In genomic region chr1:34251137-34251536, GRCm38 (mm10) we compare ENCODE assay signal across 17 mouse cellular contexts.
DNase-seq lines count a peak whose midpoint lies in the region; ATAC-seq and TF ChIP-seq lines count a peak whose summit lies in the region.
"Had no signal": no experiment of that assay in that cellular context is flagged by ENCODE, and none has a peak within 500 bp of the region (broad histone marks: within the 10 kb centered on the region; RNA-seq: fewer than 3 reads in every experiment).

No protein-coding gene starts in this region.

- 56% methylated on average over 13 of the region's 13 CpGs for WGBS in lung, postnatal 0 days
- WGBS in forebrain, embryonic 15.5 days: 94% methylated on average over 13 of the region's 13 CpGs

- no peaks in the 10 kb centered on the region for H3K4me1 ChIP-seq in lung, postnatal 0 days (ENCODE audit: insufficient read depth, low read depth, low read length)
- no peaks in the 10 kb centered on the region for H3K4me1 ChIP-seq in forebrain, embryonic 15.5 days
- H3K4me1 ChIP-seq: embryonic facial prominence, embryonic 13.5 days; hindbrain, embryonic 10.5 days; midbrain, embryonic 12.5 days had no signal

- H3K27me3 ChIP-seq in lung, postnatal 0 days (replicated peaks; ENCODE audit: insufficient read depth, low read length): no peaks in the 10 kb centered on the region
- no peaks in the 10 kb centered on the region for H3K27me3 ChIP-seq in forebrain, embryonic 15.5 days
- H3K27me3 ChIP-seq: embryonic facial prominence, embryonic 13.5 days; heart, embryonic 12.5 days; midbrain, embryonic 12.5 days had no signal

- TF ChIP-seq EP300 in lung, postnatal 0 days (IDR thresholded peaks at IDR 0.05): no peak

- DNase-seq in lung, postnatal 0 days (ENCODE audit: low spot score): peak; percentile 14
- DNase-seq in lung, postnatal 25 days (ENCODE audit: low spot score): no peak
- peak; percentile 42 for DNase-seq in R1 (ENCODE audit: low read depth, low spot score)
- peak; percentile 13 for DNase-seq in c-Kit-positive CD71-positive TER-119-positive erythroid progenitor cells, embryonic 14.5 days (ENCODE audit: low spot score)
- DNase-seq in thymus, postnatal 25 days: peak; percentile 3
- no peak for DNase-seq in cerebellum, postnatal 10 days
- DNase-seq in retina, embryonic 14.5 days (ENCODE audit: low spot score): no peak
- DNase-seq: cerebellum, adult 11 months; kidney, adult 18-20 months; kidney, postnatal 25 days; lung, postnatal 36 days had no signal

- H3K27ac ChIP-seq in lung, postnatal 0 days (ENCODE audit: low read length): no peak overlapping the region
- H3K27ac ChIP-seq in forebrain, embryonic 15.5 days (replicated peaks): no peak overlapping the region
- H3K27ac ChIP-seq: embryonic facial prominence, embryonic 13.5 days; hindbrain, embryonic 10.5 days; midbrain, embryonic 12.5 days had no signal

- H3K36me3 ChIP-seq in lung, postnatal 0 days (ENCODE audit: insufficient read depth, low read length): peaks cover 17% of the 10 kb centered on the region; the same call in 1 of the 2 replicates
- peaks cover 42% of the 10 kb centered on the region for H3K36me3 ChIP-seq in forebrain, embryonic 15.5 days

- H3K9me3 ChIP-seq in lung, postnatal 0 days (ENCODE audit: low read length): no peaks in the 10 kb centered on the region
- no peaks in the 10 kb centered on the region for H3K9me3 ChIP-seq in forebrain, embryonic 15.5 days
- H3K9me3 ChIP-seq: embryonic facial prominence, embryonic 13.5 days; heart, embryonic 12.5 days; hindbrain, embryonic 10.5 days; midbrain, embryonic 12.5 days had no signal

- H3K9ac ChIP-seq in lung, postnatal 0 days (replicated peaks; ENCODE audit: low read depth): no peak overlapping the region
- H3K9ac ChIP-seq in forebrain, embryonic 15.5 days (replicated peaks): no peak overlapping the region
- H3K9ac ChIP-seq: embryonic facial prominence, embryonic 13.5 days; heart, embryonic 12.5 days; midbrain, embryonic 12.5 days had no signal

- H3K4me2 ChIP-seq in lung, postnatal 0 days (replicated peaks; ENCODE audit: low read depth, low read length): no peak overlapping the region
- H3K4me2 ChIP-seq in forebrain, embryonic 15.5 days (replicated peaks): no peak overlapping the region
- H3K4me2 ChIP-seq: embryonic facial prominence, embryonic 13.5 days; heart, embryonic 12.5 days; midbrain, embryonic 12.5 days had no signal

- TF ChIP-seq CTCF in lung, postnatal 0 days (IDR thresholded peaks at IDR 0.05): no peak

- no peak for ATAC-seq in lung, postnatal 0 days
- ATAC-seq in forebrain, embryonic 15.5 days (replicated peaks): no peak

- H3K4me3 ChIP-seq in lung, postnatal 0 days (ENCODE audit: low read depth, low read length): no peak overlapping the region
- no peak overlapping the region for H3K4me3 ChIP-seq in forebrain, embryonic 15.5 days
- H3K4me3 ChIP-seq: embryonic facial prominence, embryonic 13.5 days; heart, embryonic 12.5 days; hindbrain, embryonic 10.5 days; midbrain, embryonic 12.5 days; myocyte had no signal

Comparison
In these comparisons a context has a peak if more than half of its experiments do, and no peak if none do; other contexts are left out.
1. DNase-seq: peak in lung, postnatal 0 days (single experiment), R1 (single experiment), c-Kit-positive CD71-positive TER-119-positive erythroid progenitor cells, embryonic 14.5 days (single experiment) and thymus, postnatal 25 days (single experiment); none in lung, postnatal 25 days (single experiment), cerebellum, postnatal 10 days (0 of 2) and retina, embryonic 14.5 days (single experiment).